Mouse (Mus musculus) heart, adult 9 months (tissue): Measurements from ENCODE around the gene Ccr6.
"Not testable (repeated sequence)": the region's sequence is repeated elsewhere in the genome, so short reads cannot be mapped to it uniquely, and the experiment has no call there.

Experiments used
- DNase-seq, 2 experiments: peaks; one replicate each; pipeline ENCODE4 v3.0.0; 2022; ENCODE audit warnings: low spot score in 2 of 2

Gene Ccr6

DNA sequence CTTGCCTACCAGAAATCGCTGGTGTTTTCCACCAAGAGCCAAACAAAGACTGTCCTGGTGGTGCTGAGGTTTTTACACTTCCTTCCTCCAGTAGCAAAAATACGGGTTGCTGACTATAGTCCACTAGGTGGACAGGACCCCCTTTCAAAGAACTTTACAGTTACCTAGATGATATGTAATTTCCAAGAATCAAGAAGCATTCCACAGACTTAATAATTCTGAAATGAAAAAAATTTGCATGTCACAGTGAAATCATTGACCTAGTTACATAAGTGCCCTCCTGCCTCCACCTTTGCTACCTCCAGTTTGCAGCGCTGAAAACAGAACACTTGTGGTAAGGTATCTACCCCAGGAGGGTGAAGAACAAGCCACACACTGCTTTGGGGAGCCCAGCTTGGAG is at the start of gene Ccr6:
Gene Ccr6 (plus strand): TSS at position 301 of the 400 bp plus-strand sequence.
- DNase-seq: no peak

DNA sequence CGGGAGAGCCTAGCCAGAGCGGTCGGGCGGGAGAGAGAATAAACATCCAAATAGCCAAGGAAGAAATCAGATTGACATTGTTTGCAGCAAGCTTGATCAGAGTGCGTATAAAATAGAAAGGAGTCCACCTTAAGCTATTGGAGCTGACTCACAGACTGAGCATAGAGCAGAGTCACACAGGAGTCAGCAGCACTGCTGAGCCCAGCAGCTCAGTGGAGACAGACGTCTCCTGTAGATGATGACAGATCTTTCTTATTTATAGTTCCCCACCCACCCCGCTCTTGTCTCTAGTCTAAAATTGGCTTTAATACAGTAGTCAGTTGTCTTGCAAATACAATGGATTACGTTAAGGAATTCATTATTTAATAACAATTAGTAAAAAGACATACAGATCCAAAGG is 42.2 kb upstream of the Ccr6 start:
- DNase-seq: no peak

DNA sequence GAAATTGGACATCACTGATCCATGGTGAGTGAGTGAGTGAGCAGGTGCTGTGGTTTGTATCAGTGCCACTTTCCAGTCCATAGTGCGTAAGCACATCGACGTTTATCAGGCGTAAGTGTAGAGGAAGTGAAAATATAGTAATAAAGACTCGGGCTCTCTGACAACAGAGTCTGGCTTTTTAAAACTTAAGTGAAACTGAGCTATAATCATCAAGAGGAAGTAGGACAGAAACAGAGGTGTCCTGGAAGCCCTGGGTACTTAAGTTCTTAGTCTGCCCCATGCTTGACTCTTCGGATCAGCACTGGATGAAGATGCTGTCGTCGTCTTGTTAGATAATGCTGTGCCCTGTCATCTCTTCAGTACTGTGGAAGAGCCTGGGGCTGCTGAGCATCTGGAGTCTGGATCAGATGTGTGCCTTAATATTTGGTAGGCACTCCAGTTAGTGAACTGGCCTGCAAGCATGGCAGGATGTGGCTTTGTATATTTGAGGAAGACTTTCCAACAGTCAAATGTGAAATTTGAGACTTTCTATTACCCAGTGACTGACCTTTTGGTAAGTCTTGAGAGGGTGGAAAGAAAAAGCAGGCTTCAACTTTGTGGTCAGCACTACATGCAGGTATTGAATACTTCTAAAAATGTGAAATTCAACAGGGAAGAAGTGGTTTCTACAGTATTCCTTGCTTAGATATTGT is 40.0 kb upstream of the Ccr6 start:
- DNase-seq: peak in 1 of 2 experiments; percentile 20

DNA sequence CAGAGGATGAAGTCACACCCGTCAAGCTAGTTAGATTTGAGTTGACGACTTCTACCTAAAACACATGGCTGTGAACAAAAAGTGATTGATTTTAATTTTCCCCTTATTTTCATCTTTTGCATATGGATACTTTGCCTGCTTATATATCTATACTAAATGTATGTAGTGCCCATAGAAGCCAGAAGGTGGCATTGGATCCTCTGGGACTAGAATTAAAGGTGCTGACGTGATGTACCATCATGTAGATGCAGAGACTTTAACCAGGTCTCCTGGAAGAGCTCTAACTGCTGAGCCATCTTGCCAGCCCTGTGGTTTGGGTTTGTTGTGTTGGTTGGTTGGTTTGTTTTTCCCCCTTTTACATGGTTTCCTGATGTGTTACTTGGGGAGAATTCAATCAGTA is 38.2 kb upstream of the Ccr6 start:
- DNase-seq: no peak

DNA sequence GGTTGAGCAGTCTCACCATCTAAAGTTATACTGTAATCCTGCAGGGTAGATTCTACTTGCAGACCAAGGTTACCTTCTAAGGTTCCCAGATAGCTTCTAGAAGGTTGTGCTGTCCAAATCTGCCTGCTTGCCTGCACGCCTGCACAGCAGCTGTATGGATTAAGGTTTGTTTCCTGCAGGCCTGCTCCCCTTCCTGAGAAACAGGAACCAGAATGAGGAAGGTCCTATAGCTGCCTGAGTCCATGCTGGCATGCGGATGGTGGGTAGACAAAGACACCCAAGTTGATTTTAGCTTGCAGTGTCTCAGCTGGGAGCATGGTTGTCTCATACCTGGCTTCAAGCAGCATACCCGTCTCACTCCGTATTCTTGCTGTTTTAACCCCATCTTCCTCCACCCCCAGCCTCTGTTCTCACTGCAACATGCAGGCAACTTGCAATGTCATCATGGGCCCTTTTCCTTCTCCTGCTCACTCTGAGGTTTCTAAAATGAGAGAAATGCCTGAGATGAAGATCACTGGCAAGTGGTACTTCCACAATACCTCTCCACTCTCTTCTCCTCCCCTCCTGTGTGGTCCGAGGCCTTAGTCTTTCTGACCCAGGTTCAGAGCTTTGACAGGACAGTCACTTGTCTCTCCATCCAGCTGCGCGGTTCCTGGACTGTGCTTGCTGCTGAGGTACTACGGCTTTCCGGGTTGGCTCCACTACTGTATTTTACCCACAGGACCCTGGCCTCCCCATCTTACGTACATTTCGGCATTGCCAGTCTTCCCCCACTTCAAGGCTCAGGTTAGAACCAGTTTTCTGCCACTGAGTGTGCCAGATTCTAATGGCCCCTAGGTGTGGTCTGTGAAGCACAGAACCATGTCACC is 36.5 kb upstream of the Ccr6 start:
- peak in 1 of 2 experiments; percentile 15 for DNase-seq

DNA sequence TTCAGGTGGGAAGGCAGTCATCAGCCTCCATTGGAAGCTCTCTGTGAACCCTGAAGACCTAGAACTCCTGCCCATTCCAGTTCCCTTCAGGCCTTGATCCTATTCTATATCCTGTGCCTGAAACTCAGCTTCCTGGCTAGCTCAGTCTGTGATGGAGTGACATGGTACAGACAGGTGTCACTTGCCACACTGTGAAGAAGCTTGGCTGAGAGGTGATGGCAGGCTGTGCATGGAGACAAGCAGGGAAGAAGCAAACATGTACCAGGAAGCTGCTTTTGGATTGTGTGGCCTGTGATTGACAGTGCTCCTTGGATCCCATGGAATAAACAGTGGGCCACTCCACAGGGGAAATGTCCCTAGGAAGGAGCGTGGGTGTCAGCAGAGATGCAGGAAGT is 35.9 kb upstream of the Ccr6 start:
- no peak for DNase-seq

DNA sequence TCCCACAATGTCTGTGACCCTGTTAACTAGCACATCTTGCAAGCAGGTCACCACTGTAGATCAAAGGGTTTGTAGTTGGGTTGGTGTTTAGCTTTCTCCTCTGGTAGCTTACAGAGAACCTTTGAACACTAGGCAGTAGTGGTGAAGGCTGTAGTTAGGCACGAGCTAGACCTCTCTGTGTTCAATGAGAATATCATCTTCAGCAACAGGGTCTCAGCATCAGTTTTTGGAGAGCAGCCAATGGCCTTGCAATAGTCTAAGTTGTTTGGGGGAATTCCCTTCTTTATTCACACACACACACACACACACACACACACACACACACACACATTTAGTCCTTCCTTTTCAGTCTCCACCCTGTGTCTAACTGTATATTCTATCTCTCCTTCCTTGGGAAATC is 32.4 kb upstream of the Ccr6 start:
- no peak for DNase-seq

DNA sequence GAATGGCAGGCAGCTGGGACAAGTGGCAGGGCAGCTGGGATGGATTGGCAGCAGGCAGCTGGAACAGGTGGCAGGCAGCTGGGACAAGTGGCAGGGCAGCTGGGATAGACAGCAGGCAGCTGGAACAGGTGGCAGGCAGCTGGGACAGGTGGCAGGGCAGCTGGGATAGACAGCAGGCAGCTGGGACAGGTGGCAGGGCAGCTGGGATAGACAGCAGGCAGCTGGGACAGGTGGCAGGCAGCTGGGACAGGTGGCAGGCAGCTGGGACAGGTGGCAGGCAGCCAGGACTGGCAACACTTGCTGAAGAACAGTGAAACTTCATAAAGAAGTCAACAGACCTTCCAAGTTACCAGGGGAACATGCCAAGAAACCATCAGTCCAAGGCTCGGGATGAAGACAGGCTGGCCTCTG is 30.6 kb upstream of the Ccr6 start:
- not testable (repeated sequence) for DNase-seq

DNA sequence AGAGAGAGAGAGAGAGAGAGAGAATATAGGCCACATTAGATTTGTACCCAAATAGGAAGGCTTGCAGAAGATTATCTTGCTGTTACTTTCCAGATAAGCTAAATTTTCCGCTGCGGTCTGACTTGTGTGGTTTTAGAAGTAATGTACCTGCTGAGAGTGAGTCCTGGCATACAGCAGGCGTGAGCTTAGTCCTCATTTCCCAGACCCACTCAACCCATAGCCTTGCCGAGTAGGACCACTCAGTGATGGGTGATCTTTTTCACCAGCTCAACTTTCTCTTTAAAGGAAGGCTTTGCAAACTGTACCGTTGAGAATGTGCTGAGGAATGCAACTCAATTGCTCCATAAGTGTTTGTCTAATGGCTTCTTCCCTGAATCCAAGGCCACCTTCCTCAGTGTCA is 29.2 kb upstream of the Ccr6 start:
- DNase-seq: no peak

DNA sequence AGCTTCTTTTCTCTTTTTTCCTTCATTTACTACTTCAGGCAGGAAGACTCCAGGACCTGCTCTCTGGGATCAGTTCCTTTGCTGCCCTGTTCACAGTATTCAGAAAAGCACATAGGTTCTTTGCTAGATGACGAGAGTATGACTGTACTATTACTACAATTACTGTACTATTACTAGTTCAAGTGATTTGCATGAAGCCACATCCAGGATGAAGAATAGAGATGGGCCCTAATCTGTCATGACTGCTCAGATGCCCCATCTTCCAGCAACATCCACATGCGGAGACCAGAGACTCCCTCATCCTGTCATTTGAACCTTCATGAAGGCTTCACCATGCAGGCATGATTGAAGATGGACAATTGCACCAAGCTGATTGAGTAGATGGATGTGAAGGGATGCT is 26.1 kb upstream of the Ccr6 start:
- DNase-seq: no peak

DNA sequence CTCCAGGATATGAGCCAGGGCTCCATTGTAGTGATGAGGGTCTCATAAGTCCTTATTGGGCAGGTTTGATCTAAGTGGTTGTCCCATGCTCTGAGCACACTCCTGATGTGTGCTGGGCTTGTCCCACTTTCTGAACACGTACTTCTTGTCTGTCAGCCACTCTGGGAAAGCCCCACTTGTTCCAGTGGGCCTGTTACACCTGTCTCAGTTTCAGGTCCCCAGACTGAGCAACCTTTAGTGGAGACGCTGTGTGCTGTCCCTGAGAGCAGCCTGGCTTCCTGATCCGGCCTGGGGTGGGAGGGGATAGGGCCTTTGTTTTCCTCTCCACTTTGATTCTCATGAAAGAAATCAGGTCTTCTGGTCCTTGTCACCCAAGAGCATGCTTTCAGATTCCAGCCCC is 25.7 kb upstream of the Ccr6 start:
- DNase-seq: no peak

DNA sequence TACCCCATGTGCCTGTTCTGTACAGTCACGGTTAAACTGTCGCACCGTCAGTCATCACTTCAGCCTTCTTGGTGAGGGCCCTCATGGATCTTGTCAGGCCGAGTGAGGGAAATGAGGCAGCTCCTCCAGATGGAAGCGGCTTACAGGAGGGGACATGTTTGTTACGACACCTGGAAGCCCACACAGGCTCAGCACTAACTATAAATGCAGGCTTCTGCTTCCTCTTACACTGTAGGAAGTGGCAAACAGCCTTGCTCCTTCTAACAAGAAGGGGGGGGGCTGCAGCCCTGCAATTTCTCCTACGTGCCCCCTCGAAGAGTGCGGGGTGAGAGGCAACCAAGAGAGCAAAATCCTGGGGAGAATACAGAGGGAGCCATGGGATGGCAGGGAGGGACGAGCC is 25.2 kb upstream of the Ccr6 start:
- no peak for DNase-seq

DNA sequence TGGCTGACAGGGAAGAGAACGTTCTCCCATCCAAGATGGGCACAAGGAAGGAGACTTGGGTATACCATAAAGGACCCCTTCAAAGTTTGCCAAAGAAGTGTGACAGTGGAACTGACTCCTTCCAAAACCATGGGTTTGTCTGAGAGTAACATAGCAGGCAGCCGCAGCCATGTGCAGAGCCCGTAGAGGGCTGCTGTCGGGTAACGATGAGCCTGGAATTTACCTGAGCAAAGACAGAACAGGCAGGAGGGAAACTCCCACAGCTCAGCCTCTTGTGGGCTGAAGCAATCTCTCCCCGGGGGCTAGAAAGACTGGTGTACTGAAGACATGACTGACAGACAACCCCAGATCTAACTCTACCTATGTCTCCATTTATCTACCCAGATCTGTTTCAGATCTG is 24.4 kb upstream of the Ccr6 start:
- DNase-seq: no peak

DNA sequence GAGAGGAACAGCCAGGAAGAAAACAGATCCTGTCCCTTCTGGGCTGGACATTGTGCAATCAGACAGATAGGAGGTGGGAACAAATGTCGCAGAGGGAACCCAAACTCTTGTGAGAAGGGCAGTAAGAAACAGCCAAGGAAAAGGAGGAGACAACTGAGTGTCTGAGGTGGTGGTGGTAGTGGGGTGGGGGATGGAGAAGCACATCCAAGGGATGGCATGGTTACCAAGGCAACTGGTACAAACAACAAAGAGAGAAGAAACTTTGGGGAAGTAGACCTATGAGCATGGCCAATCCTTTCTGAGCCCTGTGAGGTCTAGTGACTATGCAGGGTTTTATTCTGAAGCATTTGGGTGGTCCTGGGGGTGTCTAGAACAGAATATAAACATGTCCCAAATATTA is 21.5 kb upstream of the Ccr6 start:
- DNase-seq: peak in 1 of 2 experiments; percentile 9

DNA sequence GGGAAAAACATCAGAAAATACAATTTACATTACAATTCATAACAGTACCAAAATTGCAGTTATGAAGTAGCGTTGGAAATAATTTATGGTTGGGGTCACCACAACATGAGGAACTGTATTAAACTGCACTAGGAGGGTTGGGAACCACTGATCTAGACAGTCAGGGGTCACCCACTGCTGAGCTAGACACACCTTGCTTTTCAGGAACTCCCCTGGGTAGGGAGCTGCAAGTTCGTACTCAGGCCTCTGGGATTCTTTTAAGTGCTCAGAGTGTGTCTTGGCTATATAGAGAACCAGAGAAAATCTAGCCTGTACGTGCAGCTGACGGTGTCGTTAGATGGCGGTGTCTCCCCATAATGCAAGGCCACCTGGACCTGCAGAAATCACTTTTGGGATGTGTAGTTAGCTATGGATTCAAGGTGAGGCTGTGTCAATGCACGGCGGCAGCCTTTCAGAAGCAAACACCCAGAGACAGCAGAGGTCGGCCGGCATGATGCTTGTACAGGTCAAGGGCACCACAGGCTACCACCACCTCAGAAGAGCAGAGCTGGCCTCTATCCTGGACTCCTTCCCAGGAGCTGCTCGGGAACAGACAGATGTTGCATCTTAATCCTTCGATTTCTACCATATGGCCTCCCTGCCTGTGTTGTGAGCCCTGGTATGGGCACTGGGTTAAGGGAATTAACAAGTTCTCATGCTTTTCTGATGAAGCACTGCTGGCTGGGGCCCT is 20.7 kb upstream of the Ccr6 start:
- DNase-seq: no peak

DNA sequence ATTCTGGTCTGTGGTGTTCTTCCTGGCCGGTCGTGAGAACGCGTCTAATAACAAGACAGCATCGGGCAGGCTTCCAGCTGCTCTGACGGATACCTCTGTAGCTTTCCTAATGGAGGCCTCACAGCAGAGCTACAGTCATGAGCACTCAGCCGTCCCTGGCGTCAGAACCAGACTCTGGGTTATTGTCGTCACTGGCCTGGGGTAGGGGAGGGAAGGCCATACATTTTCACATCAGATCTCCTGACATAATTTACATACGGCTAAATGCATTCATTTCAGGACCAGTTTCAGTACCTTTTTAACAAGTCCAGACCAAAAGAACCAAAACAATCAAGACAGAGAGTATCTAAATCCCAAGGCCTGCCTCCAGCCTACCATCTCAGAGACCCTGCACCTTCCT is 12.6 kb upstream of the Ccr6 start:
- no peak for DNase-seq

DNA sequence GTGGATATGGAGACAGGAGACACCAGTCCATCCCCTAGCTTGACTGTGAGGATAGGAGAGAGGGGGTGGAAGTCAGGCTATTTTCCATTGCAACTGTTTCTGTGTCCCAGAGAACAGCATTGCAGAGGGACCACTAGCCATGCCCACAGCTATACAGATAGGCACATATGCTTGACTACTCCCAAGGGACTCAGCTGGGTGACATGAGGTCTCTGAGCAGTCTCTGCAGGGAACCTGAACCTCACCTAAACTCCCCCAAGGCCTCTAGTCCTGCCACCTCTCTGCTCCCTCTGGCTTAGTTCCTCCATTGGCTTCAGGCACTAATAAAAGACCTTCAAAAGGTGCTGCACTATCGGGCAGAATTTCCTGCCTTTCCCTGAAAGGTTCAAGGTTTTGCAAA is 11.8 kb upstream of the Ccr6 start:
- no peak for DNase-seq

DNA sequence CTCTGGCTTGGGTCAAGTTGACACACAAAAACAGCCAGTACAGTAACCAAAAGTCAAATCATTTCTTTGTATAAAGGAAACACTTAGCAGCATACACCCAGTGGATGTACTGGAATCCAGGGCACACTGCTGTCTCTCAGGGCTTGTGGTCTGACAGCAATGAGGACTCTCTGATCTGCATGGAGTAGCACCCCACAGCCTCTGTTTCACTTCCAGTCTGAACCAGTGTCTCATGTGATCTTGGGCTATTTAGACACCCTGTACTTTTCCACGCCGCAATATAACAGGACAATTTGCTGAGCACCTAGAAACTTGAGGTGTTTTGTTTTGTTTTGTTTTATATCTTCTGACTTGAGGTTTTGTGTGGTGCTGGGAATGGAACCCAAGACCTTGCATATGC is 10.7 kb upstream of the Ccr6 start:
- DNase-seq: no peak

DNA sequence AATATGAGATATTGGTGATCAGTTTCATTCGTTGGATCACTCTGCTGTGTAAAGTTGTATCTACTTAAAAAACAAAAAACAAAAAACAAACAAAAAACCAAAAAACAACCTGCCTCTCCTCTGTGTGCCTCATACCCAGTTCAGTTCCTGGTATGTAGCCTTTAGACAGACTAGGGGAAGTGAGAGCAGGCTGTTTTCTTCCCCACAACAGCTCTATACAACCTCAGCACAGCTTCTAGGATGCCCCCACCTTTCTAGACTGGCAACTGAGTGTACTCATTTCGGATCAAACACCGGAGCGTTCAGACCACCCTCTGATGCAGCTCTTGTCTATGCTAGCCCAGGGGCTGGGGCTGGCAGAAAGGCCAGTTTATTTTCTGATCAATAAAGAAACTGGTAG is 10.1 kb upstream of the Ccr6 start:
- no peak for DNase-seq

DNA sequence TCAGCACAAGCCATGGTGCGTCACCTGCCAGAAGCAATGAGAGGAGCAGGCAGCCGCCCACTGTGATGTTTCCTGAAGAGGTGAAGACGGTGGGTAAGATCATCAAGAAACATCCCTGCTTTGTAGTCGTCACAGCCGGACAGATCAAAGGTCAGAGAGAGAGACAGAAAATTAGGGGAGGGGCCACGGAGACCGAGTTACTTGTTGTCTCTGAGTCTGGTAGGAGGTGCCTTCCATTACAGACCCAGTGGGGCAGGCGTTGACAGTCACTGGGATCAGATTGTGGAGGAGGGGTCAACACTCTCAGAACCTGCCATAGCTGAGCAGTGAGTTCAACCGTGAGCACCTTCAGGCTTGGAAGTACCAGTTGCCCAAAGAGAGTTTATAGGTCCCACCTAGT is 7.2 kb upstream of the Ccr6 start:
- no peak for DNase-seq

DNA sequence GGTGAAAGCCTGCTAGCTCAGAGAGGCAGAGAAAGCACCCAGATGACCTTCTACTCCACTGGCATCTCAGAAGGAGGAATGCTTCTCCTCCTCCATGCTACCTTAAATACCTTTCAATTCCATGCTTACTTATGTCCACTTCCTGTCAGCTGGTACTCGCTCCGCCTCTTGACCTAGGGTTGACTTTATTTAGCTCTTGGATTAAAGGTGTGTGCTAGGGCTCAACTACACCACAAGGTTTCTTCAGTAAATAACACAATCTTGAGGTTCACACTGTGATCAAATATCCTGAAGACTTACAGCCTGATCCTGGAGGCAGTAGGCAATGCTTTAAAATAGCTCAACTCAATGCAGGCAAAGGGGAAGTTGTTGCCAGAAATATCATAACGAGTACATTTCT is 6.2 kb upstream of the Ccr6 start:
- DNase-seq: no peak

DNA sequence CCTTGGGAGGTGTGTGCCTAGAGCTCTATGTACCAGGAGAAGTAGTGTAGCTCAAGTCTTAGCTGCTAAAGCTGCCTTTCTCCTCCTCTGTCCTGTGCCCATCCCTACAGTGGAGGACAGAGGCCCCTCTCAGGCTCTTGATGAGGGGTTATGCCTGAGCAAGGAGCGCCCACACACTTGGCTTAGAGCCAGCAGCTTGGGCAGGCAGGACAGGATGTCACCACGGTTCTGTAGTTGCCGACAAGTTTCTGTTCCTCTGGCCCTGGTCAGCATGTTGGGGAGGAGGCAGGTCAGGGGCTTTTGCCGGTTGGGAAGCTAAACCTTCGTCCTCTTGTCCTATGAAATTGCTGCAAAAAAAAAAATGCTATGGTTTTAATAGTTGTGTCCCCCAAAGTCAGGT is 3.8 kb upstream of the Ccr6 start:
- peak in 1 of 2 experiments; percentile 40 for DNase-seq
